Mouse (Mus musculus): ENCODE data around the gene Poglut1. TPM values are rescaled to one million over a fixed set of nuclear protein-coding genes. Genes with fewer than 3 reads are reported as not detected.
"Not testable (repeated sequence)": the region's sequence is repeated elsewhere in the genome, so short reads cannot be mapped to it uniquely, and the experiment has no call there.

Poglut1 gene
- polyA plus RNA-seq, 1 experiment from 2014 or later = 7.2 TPM

GRCm38 (mm10) chr16:38482780-38483562, 67.1 kb downstream of the Poglut1 start:
- H3K27ac ChIP-seq (ENCODE audit: low read length) = no peak overlapping the region
- no peak overlapping the region for H3K9ac ChIP-seq (ENCODE audit: low read depth, low read length)
- peaks cover 15% of the 10 kb centered on the region for H3K4me1 ChIP-seq (ENCODE audit: control insufficient read depth, low read depth, low read length)
- H3K9me3 ChIP-seq (replicated peaks; ENCODE audit: control insufficient read depth, low read length) = no peaks in the 10 kb centered on the region
- peaks cover 19% of the 10 kb centered on the region for H3K27me3 ChIP-seq (ENCODE audit: control insufficient read depth, insufficient read depth, low read depth, low read length)
- no peak for ATAC-seq (ENCODE audit: low read depth)
- peak overlapping the region; percentile 70 for H3K4me2 ChIP-seq (ENCODE audit: low read depth, low read length)
- WGBS (ENCODE audit: insufficient replicate concordance) = 17% methylated on average over 32 of the region's 32 CpGs
- H3K4me3 ChIP-seq (ENCODE audit: low read depth, low read length) = peak overlapping the region; percentile 45
- no peaks in the 10 kb centered on the region for H3K36me3 ChIP-seq (ENCODE audit: control insufficient read depth, insufficient read depth)

DNA sequence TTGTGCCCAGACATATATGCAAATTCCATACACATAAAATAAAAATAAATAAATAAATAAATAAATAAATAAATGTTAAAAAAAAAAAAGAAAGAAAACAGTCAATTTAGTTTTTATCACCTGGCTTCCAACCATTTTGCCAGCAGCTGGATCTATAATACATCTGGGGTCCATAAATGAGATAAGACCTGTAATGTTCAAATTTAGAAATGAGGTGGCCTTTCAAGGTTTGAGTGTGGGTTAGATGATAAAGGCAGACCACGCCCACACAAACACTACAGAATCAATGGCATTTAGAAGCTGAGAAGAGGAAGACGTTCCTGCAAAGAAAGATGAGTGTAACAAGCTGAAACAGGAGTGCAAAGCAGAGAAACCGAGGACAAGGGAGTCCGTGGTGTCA, 68.7 kb downstream of the Poglut1 start:
- H3K27me3 ChIP-seq (ENCODE audit: control insufficient read depth, insufficient read depth, low read depth, low read length) = peaks cover 19% of the 10 kb centered on the region
- WGBS (ENCODE audit: insufficient replicate concordance) = 25% methylated on average over 4 of the region's 4 CpGs
- peaks cover 22% of the 10 kb centered on the region for H3K4me1 ChIP-seq (ENCODE audit: control insufficient read depth, low read depth, low read length)
- peak; percentile 75 for ATAC-seq (ENCODE audit: low read depth)
- H3K4me2 ChIP-seq (ENCODE audit: low read depth, low read length) = peak overlapping the region; percentile 19; the same call in 1 of the 2 replicates
- H3K4me3 ChIP-seq (ENCODE audit: low read depth, low read length) = no peak overlapping the region
- H3K9ac ChIP-seq (ENCODE audit: low read depth, low read length) = no peak overlapping the region
- no peaks in the 10 kb centered on the region for H3K9me3 ChIP-seq (replicated peaks; ENCODE audit: control insufficient read depth, low read length)
- no peak overlapping the region for H3K27ac ChIP-seq (ENCODE audit: low read length)
- no peaks in the 10 kb centered on the region for H3K36me3 ChIP-seq (ENCODE audit: control insufficient read depth, insufficient read depth)

GRCm38 (mm10) chr16:38478296-38478695, 71.8 kb downstream of the Poglut1 start:
- Histone ChIP-seq H3K4me3 (ENCODE audit: low read depth, low read length) (no peak overlapping the region), H3K9ac (ENCODE audit: low read depth, low read length) (no peak overlapping the region), H3K27me3 (ENCODE audit: control insufficient read depth, insufficient read depth, low read depth, low read length) (no peaks in the 10 kb centered on the region), H3K36me3 (ENCODE audit: control insufficient read depth, insufficient read depth) (no peaks in the 10 kb centered on the region), H3K4me2 (ENCODE audit: low read depth, low read length) (no peak overlapping the region), H3K9me3 (replicated peaks; ENCODE audit: control insufficient read depth, low read length) (no peaks in the 10 kb centered on the region), H3K27ac (ENCODE audit: low read length) (no peak overlapping the region), H3K4me1 (ENCODE audit: control insufficient read depth, low read depth, low read length) (peaks cover 23% of the 10 kb centered on the region)
- ATAC-seq (ENCODE audit: low read depth) = no peak
- 75% methylated on average over 3 of the region's 3 CpGs for WGBS (ENCODE audit: insufficient replicate concordance)

DNA sequence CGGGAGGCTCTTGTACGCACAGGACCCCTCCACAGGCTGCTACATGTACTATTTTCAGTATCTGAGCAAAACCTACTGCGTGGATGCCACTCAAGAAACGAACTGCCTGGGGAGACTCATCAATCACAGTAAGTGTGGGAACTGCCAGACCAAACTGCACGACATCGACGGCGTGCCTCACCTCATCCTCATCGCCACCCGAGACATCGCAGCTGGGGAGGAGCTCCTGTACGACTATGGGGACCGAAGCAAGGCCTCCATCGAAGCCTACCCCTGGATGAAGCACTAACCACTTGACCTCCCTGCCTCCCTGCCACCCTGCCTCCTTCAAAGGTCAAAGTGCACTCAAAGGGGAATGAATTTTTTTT, 72.8 kb downstream of the Poglut1 start:
- Histone ChIP-seq H3K4me3 (ENCODE audit: low read depth, low read length) (peak overlapping the region; percentile 57), H3K4me2 (ENCODE audit: low read depth, low read length) (peak overlapping the region; percentile 87), H3K4me1 (ENCODE audit: control insufficient read depth, low read depth, low read length) (peaks cover 23% of the 10 kb centered on the region)
- not testable (repeated sequence) for H3K36me3 ChIP-seq (ENCODE audit: control insufficient read depth, insufficient read depth); ATAC-seq (ENCODE audit: low read depth); H3K27ac ChIP-seq (ENCODE audit: low read length); H3K9me3 ChIP-seq (replicated peaks; ENCODE audit: control insufficient read depth, low read length); H3K9ac ChIP-seq (ENCODE audit: low read depth, low read length); H3K27me3 ChIP-seq (ENCODE audit: control insufficient read depth, insufficient read depth, low read depth, low read length)
- WGBS (ENCODE audit: insufficient replicate concordance) = 50% methylated on average over 14 of the region's 14 CpGs

DNA sequence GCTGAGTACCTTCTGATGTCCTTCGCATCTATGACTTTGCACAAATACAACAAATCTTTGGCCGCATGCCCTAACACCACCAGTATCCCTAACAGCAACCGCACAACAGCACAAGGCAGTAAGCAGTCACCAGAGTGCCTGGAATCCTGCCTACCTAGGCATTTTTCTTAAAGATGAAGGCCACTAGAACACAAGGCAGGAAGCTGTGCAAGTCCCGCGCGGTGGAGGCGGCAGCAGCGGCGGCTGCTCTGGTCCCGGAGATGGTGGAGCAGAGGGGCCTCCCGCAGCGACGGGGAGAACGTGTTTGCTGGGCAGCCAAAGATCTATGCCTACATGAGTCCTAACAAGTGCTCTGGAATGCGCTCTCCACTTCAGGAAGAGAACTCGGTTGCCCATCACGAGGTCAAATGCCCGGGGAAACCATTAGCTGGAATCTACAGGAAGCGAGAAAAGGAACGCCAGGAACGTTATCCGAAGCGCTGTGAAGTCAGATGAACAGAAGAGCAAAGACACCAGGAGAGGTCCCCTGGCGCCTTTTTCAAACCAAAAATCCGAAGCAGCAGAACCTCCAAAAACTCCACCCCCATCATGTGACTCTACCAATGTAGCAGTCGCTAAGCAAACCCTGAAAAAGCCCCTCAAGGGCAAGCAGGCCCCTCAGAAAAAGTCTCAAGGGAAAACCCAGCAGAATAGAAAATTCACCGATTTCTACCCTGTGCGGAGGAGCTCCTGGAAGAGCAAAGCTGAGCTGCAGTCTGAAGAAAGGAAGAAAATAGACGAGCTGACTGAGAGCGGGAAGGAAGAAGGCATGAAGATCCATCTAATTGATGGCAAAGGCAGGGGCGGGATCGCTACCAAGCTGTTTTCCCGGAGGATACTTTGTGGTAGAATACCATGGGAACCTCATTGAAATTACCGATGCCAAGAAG, 73.5 kb downstream of the Poglut1 start:
- Histone ChIP-seq H3K4me2 (ENCODE audit: low read depth, low read length) (peak overlapping the region; percentile 87), H3K9me3 (replicated peaks; ENCODE audit: control insufficient read depth, low read length) (no peaks in the 10 kb centered on the region), H3K9ac (ENCODE audit: low read depth, low read length) (peak overlapping the region; percentile 62), H3K27ac (ENCODE audit: low read length) (0 out of 2 replicates have a peak overlapping the region, but pooled peaks have one; percentile 10), H3K27me3 (ENCODE audit: control insufficient read depth, insufficient read depth, low read depth, low read length) (no peaks in the 10 kb centered on the region), H3K4me1 (ENCODE audit: control insufficient read depth, low read depth, low read length) (peaks cover 23% of the 10 kb centered on the region), H3K4me3 (ENCODE audit: low read depth, low read length) (peak overlapping the region; percentile 57), H3K36me3 (ENCODE audit: control insufficient read depth, insufficient read depth) (no peaks in the 10 kb centered on the region)
- ATAC-seq (ENCODE audit: low read depth) = peak; percentile 42
- WGBS (ENCODE audit: insufficient replicate concordance) = 10% methylated on average over 34 of the region's 34 CpGs

DNA sequence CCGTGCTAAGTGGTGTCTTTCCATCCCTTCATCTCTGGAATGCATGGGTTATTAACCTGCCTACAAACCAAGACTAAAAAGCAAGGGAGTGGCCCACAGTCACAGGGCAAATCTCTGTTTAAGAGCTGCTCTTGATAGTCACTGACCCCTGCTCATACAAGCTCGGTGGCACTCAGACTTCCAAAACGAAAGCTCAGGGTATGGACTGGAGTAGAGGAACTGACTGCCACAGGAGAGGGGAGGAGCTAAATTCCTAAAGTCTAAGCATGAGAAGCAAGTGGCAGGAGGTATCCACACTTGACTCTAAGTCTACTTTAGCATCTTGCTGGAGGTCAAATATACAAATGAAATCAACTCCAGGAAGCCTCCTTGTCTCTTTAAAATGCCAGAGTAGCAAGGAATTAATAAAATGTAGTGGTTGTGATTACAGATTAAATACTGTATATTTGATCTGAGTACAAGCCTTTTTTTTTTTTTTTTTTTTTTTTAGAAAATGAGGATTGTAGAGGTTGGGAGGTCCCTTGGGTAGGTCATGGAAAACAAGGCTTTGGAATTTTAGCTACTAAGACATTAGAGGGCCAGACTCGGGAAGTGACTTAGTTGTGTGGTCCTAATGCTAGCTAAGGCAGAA, 74.3 kb downstream of the Poglut1 start:
- H3K27ac ChIP-seq (ENCODE audit: low read length) = no peak overlapping the region
- ATAC-seq (ENCODE audit: low read depth) = no peak
- no peaks in the 10 kb centered on the region for H3K36me3 ChIP-seq (ENCODE audit: control insufficient read depth, insufficient read depth)
- H3K4me1 ChIP-seq (ENCODE audit: control insufficient read depth, low read depth, low read length) = peaks cover 17% of the 10 kb centered on the region
- 38% methylated on average over 4 of the region's 4 CpGs for WGBS (ENCODE audit: insufficient replicate concordance)
- H3K4me3 ChIP-seq (ENCODE audit: low read depth, low read length) = peak overlapping the region; percentile 57
- H3K9me3 ChIP-seq (replicated peaks; ENCODE audit: control insufficient read depth, low read length) = no peaks in the 10 kb centered on the region
- no peak overlapping the region for H3K9ac ChIP-seq (ENCODE audit: low read depth, low read length)
- H3K27me3 ChIP-seq (ENCODE audit: control insufficient read depth, insufficient read depth, low read depth, low read length) = no peaks in the 10 kb centered on the region
- peak overlapping the region; percentile 87 for H3K4me2 ChIP-seq (ENCODE audit: low read depth, low read length)

Other genes starting within 250 kb of the Poglut1 start
- gene Maats1, start 208.1 kb downstream of the Poglut1 start, polyA plus RNA-seq (2015; fragmentation: Nextera tagmentation; extraction: Ambion mirVana) = 0.06 TPM in 1 of 2 replicates, not detected in the other
- gene Cox17, start 203.3 kb downstream of the Poglut1 start, polyA plus RNA-seq (2015; fragmentation: Nextera tagmentation; extraction: Ambion mirVana) = 209 and 258 TPM in 2 replicates
- gene Gm21987, start 203.2 kb downstream of the Poglut1 start, polyA plus RNA-seq (2015; fragmentation: Nextera tagmentation; extraction: Ambion mirVana) = not detected in 2 replicates
- 21.8 and 26.4 TPM in 2 replicates for gene Popdc2, start 188.0 kb downstream of the Poglut1 start, polyA plus RNA-seq (2015; fragmentation: Nextera tagmentation; extraction: Ambion mirVana)
- gene Pla1a, start 117.1 kb downstream of the Poglut1 start, polyA plus RNA-seq (2015; fragmentation: Nextera tagmentation; extraction: Ambion mirVana) = 34.8 and 40.4 TPM in 2 replicates
- gene Adprh, start 97.6 kb downstream of the Poglut1 start, polyA plus RNA-seq (2015; fragmentation: Nextera tagmentation; extraction: Ambion mirVana) = 28.8 and 31.0 TPM in 2 replicates
- gene Cd80, start 94.7 kb downstream of the Poglut1 start, polyA plus RNA-seq (2015; fragmentation: Nextera tagmentation; extraction: Ambion mirVana) = 0.21 and 0.27 TPM in 2 replicates
- 10.6 and 11.2 TPM in 2 replicates for gene Timmdc1, start 27.6 kb downstream of the Poglut1 start, polyA plus RNA-seq (2015; fragmentation: Nextera tagmentation; extraction: Ambion mirVana)
- 31.0 and 34.5 TPM in 2 replicates for gene Tmem39a, start 8.4 kb upstream of the Poglut1 start, polyA plus RNA-seq (2015; fragmentation: Nextera tagmentation; extraction: Ambion mirVana)
- gene Arhgap31, start 163.0 kb upstream of the Poglut1 start, polyA plus RNA-seq (2015; fragmentation: Nextera tagmentation; extraction: Ambion mirVana) = 1.6 and 1.7 TPM in 2 replicates
- gene B4galt4, start 192.0 kb upstream of the Poglut1 start, polyA plus RNA-seq (2015; fragmentation: Nextera tagmentation; extraction: Ambion mirVana) = 2.6 and 2.9 TPM in 2 replicates